Mouse (Mus musculus): ENCODE data around the gene Jdp2. TPM values are rescaled to one million over a fixed set of nuclear protein-coding genes. Genes with fewer than 3 reads are reported as not detected.

The Jdp2 gene
- polyA plus RNA-seq, 2 experiments: 3.2 to 43.9 TPM

GRCm38 (mm10) chr12:85589870-85590382 is 8.9 kb upstream of the Jdp2 start:
- no peaks in the 10 kb centered on the region for H3K27me3 ChIP-seq (ENCODE audit: control insufficient read depth, insufficient read depth, low read length)
- peaks cover 10% of the 10 kb centered on the region for H3K4me1 ChIP-seq (ENCODE audit: control insufficient read depth, insufficient read depth, low read length)
- DNase-seq (ENCODE audit: low spot score) (peak; percentile 33), ATAC-seq (ENCODE audit: low FRiP score, low read depth) (peak; percentile 65; the same call in 1 of the 2 replicates)
- H3K9me3 ChIP-seq (ENCODE audit: control insufficient read depth, low read length): no peaks in the 10 kb centered on the region
- no peak for TF ChIP-seq POLR2A (IDR thresholded peaks at IDR 0.05; ENCODE audit: borderline replicate concordance, extremely low read depth, insufficient read depth, insufficient read length)
- H3K4me3 ChIP-seq (replicated peaks; ENCODE audit: low read length): no peak overlapping the region
- H3K9ac ChIP-seq (ENCODE audit: low read depth, low read length, severe bottlenecking): no peak overlapping the region
- peak overlapping the region; percentile 49 for H3K27ac ChIP-seq (replicated peaks; ENCODE audit: low read depth, low read length)
- 43% methylated on average over 5 of the region's 5 CpGs for WGBS
- H3K36me3 ChIP-seq (ENCODE audit: control insufficient read depth, insufficient read depth, low read length): no peaks in the 10 kb centered on the region
- no peak overlapping the region for H3K4me2 ChIP-seq (replicated peaks; ENCODE audit: low read depth, low read length, severe bottlenecking)

- DNase-seq (ENCODE audit: low spot score) (no peak), ATAC-seq (ENCODE audit: low FRiP score, low read depth) (no peak)
- no peak overlapping the region for H3K4me2 ChIP-seq (replicated peaks; ENCODE audit: low read depth, low read length, severe bottlenecking)
- no peak for TF ChIP-seq POLR2A (IDR thresholded peaks at IDR 0.05; ENCODE audit: borderline replicate concordance, extremely low read depth, insufficient read depth, insufficient read length)
- peaks cover 13% of the 10 kb centered on the region for H3K4me1 ChIP-seq (ENCODE audit: control insufficient read depth, insufficient read depth, low read length)
- no peaks in the 10 kb centered on the region for H3K27me3 ChIP-seq (ENCODE audit: control insufficient read depth, insufficient read depth, low read length)
- H3K9ac ChIP-seq (ENCODE audit: low read depth, low read length, severe bottlenecking): no peak overlapping the region
- no peaks in the 10 kb centered on the region for H3K36me3 ChIP-seq (ENCODE audit: control insufficient read depth, insufficient read depth, low read length)
- 86% methylated on average over 9 of the region's 9 CpGs for WGBS
- H3K4me3 ChIP-seq (replicated peaks; ENCODE audit: low read length): no peak overlapping the region
- H3K9me3 ChIP-seq (ENCODE audit: control insufficient read depth, low read length): no peaks in the 10 kb centered on the region
- no peak overlapping the region for H3K27ac ChIP-seq (replicated peaks; ENCODE audit: low read depth, low read length)
Measured at GRCm38 (mm10) chr12:85592943-85593342, 5.9 kb upstream of the Jdp2 start.

- no peak for DNase-seq (ENCODE audit: low spot score)
- no peak for ATAC-seq (ENCODE audit: low FRiP score, low read depth)
- H3K9ac ChIP-seq (ENCODE audit: low read depth, low read length, severe bottlenecking): no peak overlapping the region
- H3K36me3 ChIP-seq (ENCODE audit: control insufficient read depth, insufficient read depth, low read length): no peaks in the 10 kb centered on the region
- 93% methylated on average over 2 of the region's 2 CpGs for WGBS
- H3K9me3 ChIP-seq (ENCODE audit: control insufficient read depth, low read length): no peaks in the 10 kb centered on the region
- TF ChIP-seq POLR2A (IDR thresholded peaks at IDR 0.05; ENCODE audit: borderline replicate concordance, extremely low read depth, insufficient read depth, insufficient read length): no peak
- no peak overlapping the region for H3K27ac ChIP-seq (replicated peaks; ENCODE audit: low read depth, low read length)
- peaks cover 18% of the 10 kb centered on the region for H3K4me1 ChIP-seq (ENCODE audit: control insufficient read depth, insufficient read depth, low read length)
- H3K4me3 ChIP-seq (replicated peaks; ENCODE audit: low read length): no peak overlapping the region
- H3K4me2 ChIP-seq (replicated peaks; ENCODE audit: low read depth, low read length, severe bottlenecking): no peak overlapping the region
- H3K27me3 ChIP-seq (ENCODE audit: control insufficient read depth, insufficient read depth, low read length): no peaks in the 10 kb centered on the region
Measured at GRCm38 (mm10) chr12:85594390-85594789, 4.4 kb upstream of the Jdp2 start.

- Histone ChIP-seq H3K27ac (replicated peaks; ENCODE audit: low read depth, low read length) (no peak overlapping the region), H3K4me3 (replicated peaks; ENCODE audit: low read length) (peak overlapping the region; percentile 94), H3K9me3 (ENCODE audit: control insufficient read depth, low read length) (no peaks in the 10 kb centered on the region), H3K36me3 (ENCODE audit: control insufficient read depth, insufficient read depth, low read length) (peaks cover 5% of the 10 kb centered on the region; the same call in 1 of the 2 replicates), H3K4me1 (ENCODE audit: control insufficient read depth, insufficient read depth, low read length) (peaks cover 24% of the 10 kb centered on the region), H3K9ac (ENCODE audit: low read depth, low read length, severe bottlenecking) (peak overlapping the region; percentile 92; the same call in 1 of the 2 replicates), H3K4me2 (replicated peaks; ENCODE audit: low read depth, low read length, severe bottlenecking) (peak overlapping the region; percentile 82), H3K27me3 (ENCODE audit: control insufficient read depth, insufficient read depth, low read length) (no peaks in the 10 kb centered on the region)
- no peak for TF ChIP-seq POLR2A (IDR thresholded peaks at IDR 0.05; ENCODE audit: borderline replicate concordance, extremely low read depth, insufficient read depth, insufficient read length)
- WGBS: 54% methylated on average over 11 of the region's 11 CpGs
- no peak for ATAC-seq (ENCODE audit: low FRiP score, low read depth)
- DNase-seq (ENCODE audit: low spot score): no peak
Measured at GRCm38 (mm10) chr12:85598053-85598452, 774 bp upstream of the Jdp2 start.

- peak; percentile 45 for ATAC-seq (ENCODE audit: low FRiP score, low read depth)
Measured at GRCm38 (mm10) chr12:85599478-85600152, 788 bp downstream of the Jdp2 start.

More at GRCm38 (mm10) chr12:85599478-85600152, 788 bp downstream of the Jdp2 start:
- Histone ChIP-seq H3K27me3 (ENCODE audit: control insufficient read depth, insufficient read depth, low read length) (no peaks in the 10 kb centered on the region), H3K9me3 (ENCODE audit: control insufficient read depth, low read length) (no peaks in the 10 kb centered on the region), H3K27ac (replicated peaks; ENCODE audit: low read depth, low read length) (peak overlapping the region; percentile 86), H3K36me3 (ENCODE audit: control insufficient read depth, insufficient read depth, low read length) (peaks cover 5% of the 10 kb centered on the region; the same call in 1 of the 2 replicates), H3K4me3 (replicated peaks; ENCODE audit: low read length) (peak overlapping the region; percentile 94), H3K4me2 (replicated peaks; ENCODE audit: low read depth, low read length, severe bottlenecking) (peak overlapping the region; percentile 82), H3K9ac (ENCODE audit: low read depth, low read length, severe bottlenecking) (peak overlapping the region; percentile 92), H3K4me1 (ENCODE audit: control insufficient read depth, insufficient read depth, low read length) (peaks cover 31% of the 10 kb centered on the region)
- 0% methylated on average over 39 of the region's 49 CpGs for WGBS
- DNase-seq (ENCODE audit: low spot score): peak; percentile 20
- 0 out of 2 replicates have a peak, but pooled peaks have one; percentile 24 for TF ChIP-seq POLR2A (IDR thresholded peaks at IDR 0.05; ENCODE audit: borderline replicate concordance, extremely low read depth, insufficient read depth, insufficient read length)
